Mouse (Mus musculus) CH12.LX (cell line): Measurements from ENCODE around the gene Endou. TPM values are rescaled to one million over a fixed set of nuclear protein-coding genes. Genes with fewer than 3 reads are reported as not detected.

Experiments used
- DNase-seq: peaks from one replicate; pipeline ENCODE4 v3.0.0-alpha.2; 2013; ENCODE audit errors: extremely low read depth
- H3K27ac ChIP-seq: 2 replicates; pipeline ENCODE4 v1.5.1; 2012; ENCODE audit warnings: low read depth, mild to moderate bottlenecking, control low read depth, moderate library complexity; ENCODE audit not compliant: insufficient read depth
- H3K27me3 ChIP-seq: replicated peaks from 2 replicates; pipeline ENCODE3; 2012; ENCODE audit warnings: inconsistent platforms
- H3K36me3 ChIP-seq, 2 experiments: replicated peaks in 1 of 2; 2 replicates each; pipeline versions ENCODE3 to v1.6.1; 2012; ENCODE audit warnings: inconsistent platforms in 1 of 2, low read length in 1 of 2, mild to moderate bottlenecking in 1 of 2, mixed read lengths in 1 of 2, moderate library complexity in 1 of 2; ENCODE audit not compliant: control insufficient read depth in 1 of 2, insufficient read depth in 1 of 2
- H3K4me1 ChIP-seq, 2 experiments: 2 replicates each; pipeline ENCODE4 v1.6.1; 2012; ENCODE audit warnings: inconsistent platforms in 1 of 2, moderate library complexity in 1 of 2; ENCODE audit not compliant: insufficient read depth in 2 of 2, control insufficient read depth in 1 of 2
- H3K4me2 ChIP-seq: 2 replicates; pipeline ENCODE4 v1.6.1; 2012; ENCODE audit warnings: low read depth, mild to moderate bottlenecking, control low read depth; ENCODE audit not compliant: poor library complexity, insufficient read depth, severe bottlenecking
- H3K4me3 ChIP-seq, 3 experiments: fragments of 150-350 bp in 1 of 3; sonication (generic) in 1 of 3; replicated peaks in 1 of 3; 2 replicates each; pipeline versions ENCODE3 to v1.5.1; 2011 to 2012; ENCODE audit warnings: low read depth in 2 of 3, low read length in 2 of 3, mild to moderate bottlenecking in 2 of 3, moderate library complexity in 2 of 3, control low read depth in 1 of 3, improper control_type of control experiment in 1 of 3, inconsistent platforms in 1 of 3, mixed read lengths in 1 of 3; ENCODE audit not compliant: poor library complexity in 1 of 3
- H3K79me2 ChIP-seq: replicated peaks from 2 replicates; pipeline ENCODE4 v1.6.1; 2012; ENCODE audit warnings: mild to moderate bottlenecking, moderate library complexity; ENCODE audit not compliant: control insufficient read depth, poor library complexity, insufficient read depth, severe bottlenecking; ENCODE audit errors: extremely low read depth
- H3K9ac ChIP-seq: 2 replicates; pipeline ENCODE4 v1.6.1; 2012; ENCODE audit warnings: low read depth, mild to moderate bottlenecking, control low read depth, moderate library complexity; ENCODE audit not compliant: insufficient read depth
- H3K9me3 ChIP-seq: replicated peaks from 2 replicates; pipeline ENCODE3; 2012; ENCODE audit warnings: low read length, inconsistent platforms, mixed read lengths
- CHD1 ChIP-seq: IDR thresholded peaks from 2 replicates; pipeline ENCODE4 v1.6.1; 2012; ENCODE audit warnings: low read depth, low read length, improper control_type of control experiment, inconsistent platforms
- CHD2 ChIP-seq: IDR thresholded peaks from 2 replicates; pipeline ENCODE4 v1.6.1; 2011; ENCODE audit warnings: low read length, improper control_type of control experiment
- CTCF ChIP-seq, 2 experiments: IDR thresholded peaks in 1 of 2; conservative IDR thresholded peaks in 1 of 2; 2 replicates each; pipeline ENCODE4 v1.5.1; 2011 to 2012; ENCODE audit warnings: low read depth in 2 of 2, low read length in 2 of 2, improper control_type of control experiment in 1 of 2, inconsistent platforms in 1 of 2, mild to moderate bottlenecking in 1 of 2, moderate library complexity in 1 of 2
- ELF1 ChIP-seq: IDR thresholded peaks from 2 replicates; pipeline ENCODE4 v1.6.1; 2014; ENCODE audit warnings: low read depth, mild to moderate bottlenecking, inconsistent platforms, low read length, improper control_type of control experiment
- EP300 ChIP-seq: IDR thresholded peaks from 2 replicates; pipeline ENCODE4 v1.6.1; 2011; ENCODE audit warnings: low read length, improper control_type of control experiment
- HCFC1 ChIP-seq: IDR thresholded peaks from 2 replicates; pipeline ENCODE4 v1.6.1; 2012; ENCODE audit warnings: low read depth, mild to moderate bottlenecking, inconsistent platforms, low read length, improper control_type of control experiment
- IRF4 ChIP-seq: IDR thresholded peaks from 2 replicates; pipeline ENCODE4 v1.6.1; 2014; ENCODE audit warnings: low read depth, mild to moderate bottlenecking, inconsistent platforms, low read length, improper control_type of control experiment
- JUN ChIP-seq: IDR thresholded peaks from 2 replicates; pipeline ENCODE4 v1.6.1; 2011; ENCODE audit warnings: low read depth, mild to moderate bottlenecking, low read length, improper control_type of control experiment, moderate library complexity; ENCODE audit not compliant: insufficient read depth
- KAT2A ChIP-seq: IDR thresholded peaks from 2 replicates; pipeline ENCODE4 v1.6.1; 2012; ENCODE audit warnings: low read length, improper control_type of control experiment, inconsistent platforms; ENCODE audit not compliant: insufficient replicate concordance
- MAFK ChIP-seq: IDR thresholded peaks from 2 replicates; pipeline ENCODE4 v1.6.1; 2011; ENCODE audit warnings: low read length, improper control_type of control experiment; ENCODE audit not compliant: insufficient replicate concordance
- MAX ChIP-seq: IDR thresholded peaks from 2 replicates; pipeline ENCODE4 v1.6.1; 2011; ENCODE audit warnings: low read length, improper control_type of control experiment
- MAZ ChIP-seq: IDR thresholded peaks from 2 replicates; pipeline ENCODE4 v1.6.1; 2012; ENCODE audit warnings: low read depth, mild to moderate bottlenecking, inconsistent platforms, low read length, improper control_type of control experiment, moderate library complexity
- MEF2A ChIP-seq: IDR thresholded peaks from 2 replicates; pipeline ENCODE4 v1.6.1; 2014; ENCODE audit warnings: low read depth, mild to moderate bottlenecking, inconsistent platforms, low read length, improper control_type of control experiment, borderline replicate concordance
- MXI1 ChIP-seq: IDR thresholded peaks from 2 replicates; pipeline ENCODE4 v1.6.1; 2011; ENCODE audit warnings: mild to moderate bottlenecking, low read depth, low read length, improper control_type of control experiment
- MYC ChIP-seq: IDR thresholded peaks from 2 replicates; pipeline ENCODE4 v1.6.1; 2011; ENCODE audit warnings: low read depth, mild to moderate bottlenecking, improper control_type of control experiment, low read length
- NELFE ChIP-seq: IDR thresholded peaks from 2 replicates; pipeline ENCODE4 v1.6.1; 2011; ENCODE audit warnings: low read depth, low read length, improper control_type of control experiment
- NRF1 ChIP-seq: IDR thresholded peaks from 2 replicates; pipeline ENCODE4 v1.6.1; 2014; ENCODE audit warnings: low read depth, mild to moderate bottlenecking, inconsistent platforms, low read length, improper control_type of control experiment, moderate library complexity
- PAX5 ChIP-seq: IDR thresholded peaks from 2 replicates; pipeline ENCODE4 v1.6.1; 2012; ENCODE audit warnings: low read length, inconsistent platforms, mixed read lengths
- POLR2A ChIP-seq: IDR thresholded peaks from 2 replicates; pipeline ENCODE4 v1.6.1; 2011; ENCODE audit warnings: low read depth, mild to moderate bottlenecking, improper control_type of control experiment, low read length
- RAD21 ChIP-seq: IDR thresholded peaks from 2 replicates; pipeline ENCODE4 v1.6.1; 2011; ENCODE audit warnings: low read depth, mild to moderate bottlenecking, low read length, improper control_type of control experiment, moderate library complexity
- RCOR1 ChIP-seq: conservative IDR thresholded peaks from 2 replicates; pipeline ENCODE4 v1.6.1; 2012; ENCODE audit warnings: low read depth, mild to moderate bottlenecking, inconsistent platforms, low read length, improper control_type of control experiment
- SIN3A ChIP-seq: IDR thresholded peaks from 2 replicates; pipeline ENCODE4 v1.6.1; 2012; ENCODE audit warnings: low read length, improper control_type of control experiment, inconsistent platforms
- SMC3 ChIP-seq: IDR thresholded peaks from 2 replicates; pipeline ENCODE4 v1.6.1; 2011; ENCODE audit warnings: low read depth, low read length, improper control_type of control experiment
- TCF12 ChIP-seq: IDR thresholded peaks from 2 replicates; pipeline ENCODE4 v1.6.1; 2014; ENCODE audit warnings: low read depth, mild to moderate bottlenecking, inconsistent platforms, low read length, improper control_type of control experiment
- UBTF ChIP-seq: IDR thresholded peaks from 2 replicates; pipeline ENCODE4 v1.6.1; 2012; ENCODE audit warnings: low read depth, mild to moderate bottlenecking, inconsistent platforms, low read length, improper control_type of control experiment, moderate library complexity
- USF1 ChIP-seq: IDR thresholded peaks from 2 replicates; pipeline ENCODE4 v1.6.1; 2014; ENCODE audit warnings: low read depth, mild to moderate bottlenecking, inconsistent platforms, low read length, improper control_type of control experiment
- USF2 ChIP-seq: conservative IDR thresholded peaks from 2 replicates; pipeline ENCODE4 v1.6.1; 2011; ENCODE audit warnings: low read depth, low read length, improper control_type of control experiment
- ZC3H11A ChIP-seq: IDR thresholded peaks from 2 replicates; pipeline ENCODE4 v1.6.1; 2012; ENCODE audit warnings: low read depth, mild to moderate bottlenecking, inconsistent platforms, low read length, improper control_type of control experiment
- ZKSCAN1 ChIP-seq: IDR thresholded peaks from 2 replicates; pipeline ENCODE4 v1.6.1; 2012; ENCODE audit warnings: low read depth, inconsistent platforms, low read length, improper control_type of control experiment, borderline replicate concordance
- ZMIZ1 ChIP-seq: IDR thresholded peaks from 2 replicates; pipeline ENCODE4 v1.6.1; 2012; ENCODE audit warnings: low read depth, mild to moderate bottlenecking, inconsistent platforms, low read length, improper control_type of control experiment
- dilution Hi-C: fragments of 300-500 bp; cut with MboI; formaldehyde crosslinking; loops from 2 replicates; pipeline ENCODE4 v1.14.3; 2020; ENCODE audit warnings: low sequenced_read_pairs; ENCODE audit not compliant: extremely low pct_unique_long_range_greater_than_20kb, extremely low pct_ligation_motif_present
- in situ Hi-C: fragments of 300-500 bp; cut with MboI; formaldehyde crosslinking; loops from 3 replicates; pipeline ENCODE4 v1.14.3; 2019; ENCODE audit warnings: low sequenced_read_pairs, low pct_ligation_motif_present, low pct_unique_long_range_greater_than_20kb, mixed read lengths
- polyA plus RNA-seq: library from polyadenylated mRNA; unstranded; fragments of >175 nt; gene quantifications from 2 replicates; pipeline ENCODE4 v1.2.1, GENCODE M21; 2012; ENCODE audit warnings: low read depth; ENCODE audit not compliant: insufficient read length
- total RNA-seq, 2 experiments: library from RNA; depleted of rRNA; stranded (reverse); fragments of 300-350 nt in 1 of 2; fragments of >200 nt in 1 of 2; gene quantifications; 2 replicates each; pipeline ENCODE4 v1.2.3; 2012 to 2014

Gene Endou
- total and polyA plus RNA-seq, 3 experiments = 49.5 to 66.9 (median 64.0) TPM

GRCm38 (mm10) chr15:97768192-97768591, 37.1 kb upstream of the Endou start:
- peaks cover 23 to 51% of the 10 kb centered on the region in 2 experiments for H3K4me1 ChIP-seq
- H3K36me3 ChIP-seq = no peaks in the 10 kb centered on the region
- peak overlapping the region; percentile 79 for H3K9ac ChIP-seq
- DNase-seq = no peak
- peak overlapping the region; percentile 79 for H3K4me2 ChIP-seq
- H3K79me2 ChIP-seq = no peaks in the 10 kb centered on the region
- in situ Hi-C loops = no loop called here
- peak; percentile 17; the same call in 1 of the 2 replicates for TF ChIP-seq NELFE
- TF ChIP-seq SMC3 = no peak
- no peak for TF ChIP-seq PAX5
- dilution Hi-C loops = no loop called here
- peak overlapping the region; percentile 55 to 64 (median 62) for H3K4me3 ChIP-seq
- peak overlapping the region; percentile 26; the same call in 1 of the 2 replicates for H3K27ac ChIP-seq
- no peaks in the 10 kb centered on the region for H3K9me3 ChIP-seq
- H3K27me3 ChIP-seq = peaks cover 10% of the 10 kb centered on the region

- Histone ChIP-seq H3K4me3 (peak within 1 kb of the TSS; percentile 55 to 64 (median 62)), H3K27me3 (peaks cover 10% of the 10 kb centered on the region), H3K79me2 (no peaks in the 10 kb centered on the region), H3K27ac (peak within 1 kb of the TSS; percentile 26; the same call in 1 of the 2 replicates), H3K36me3 (no peaks in the 10 kb centered on the region), H3K4me1 (peaks cover 28 to 55% of the 10 kb centered on the region in 2 experiments), H3K9me3 (no peaks in the 10 kb centered on the region), H3K9ac (peak within 1 kb of the TSS; percentile 79), H3K4me2 (peak within 1 kb of the TSS; percentile 79)
- dilution Hi-C loops = no loop called here
- in situ Hi-C loops = no loop called here
- peak; percentile 89 for DNase-seq
- TF ChIP-seq CHD2 (peak; percentile 69; the same call in 1 of the 2 replicates), MAX (peak; percentile 93), ZMIZ1 (peak; percentile 59), NRF1 (peak; percentile 24; the same call in 1 of the 2 replicates), EP300 (peak; percentile 28; the same call in 1 of the 2 replicates), ZKSCAN1 (no peak), MEF2A (peak; percentile 83), MAFK (no peak), CHD1 (0 out of 2 replicates have a peak, but pooled peaks have one; percentile 79), JUN (no peak), RCOR1 (peak; percentile 65; the same call in 1 of the 2 replicates), SMC3 (peak; percentile 87), MXI1 (peak; percentile 83), CTCF (conservative IDR thresholded peaks at IDR 0.05 in 1 of 2, IDR thresholded peaks at IDR 0.05 in 1 of 2; ENCODE audit: low read depth in 2 of 2, low read length in 2 of 2) (peak; percentile 19 to 84; a peak in 2 of 4 replicates), TCF12 (peak; percentile 71), RAD21 (peak; percentile 66), USF2 (no peak; the same call in 1 of the 2 replicates), USF1 (peak; percentile 64), POLR2A (peak; percentile 51; the same call in 1 of the 2 replicates), KAT2A (no peak), UBTF (0 out of 2 replicates have a peak, but pooled peaks have one; percentile 21), MAZ (peak; percentile 96), HCFC1 (peak; percentile 46), ZC3H11A (peak; percentile 12; the same call in 1 of the 2 replicates), ELF1 (peak; percentile 82), SIN3A (peak; percentile 85), IRF4 (peak; percentile 84), MYC (0 out of 2 replicates have a peak, but pooled peaks have one; percentile 55), PAX5 (no peak)
Measured at GRCm38 (mm10) chr15:97767280-97768186, 36.4 kb upstream of the Endou start, which contains the start of gene Rapgef3. Gene Rapgef3 (minus strand): TSS chr15:97767972.
